Mouse (Mus musculus) erythroblast, adult 5-6 weeks (primary cell): ENCODE data around the gene Ier2. TPM values are rescaled to one million over a fixed set of nuclear protein-coding genes. Genes with fewer than 3 reads are reported as not detected.
A peak's percentile ranks its signal among the peaks of the same experiment; 100 is the strongest.

Experiments
- ATAC-seq: replicated peaks from 2 replicates; pipeline ENCODE4 v1.8.0; 2016; ENCODE audit warnings: moderate number of reproducible peaks, mild to moderate bottlenecking, moderate TSS enrichment, inconsistent platforms; ENCODE audit not compliant: poor library complexity, low FRiP score, severe bottlenecking
- total RNA-seq, 2 experiments: library from RNA; stranded (forward) in 1 of 2; stranded (reverse) in 1 of 2; fragments of 150-400 nt in 1 of 2; fragments of 200-764, 138-1000 nt in 1 of 2; gene quantifications; 2 replicates each; pipeline versions ENCODE4 v1.2.3 to v1.2.4; 2015 to 2017; ENCODE audit warnings: low replicate concordance in 2 of 2

Ier2 gene
- total RNA-seq (2015; ENCODE audit: low replicate concordance) (17.8 and 22.9 TPM in 2 replicates), total RNA-seq (2017; ENCODE audit: low replicate concordance) (9.2 and 14.8 TPM in 2 replicates)

- peak; percentile 70 for ATAC-seq
Measured at GRCm38 (mm10) chr8:84662581-84663065, at the start of gene Ier2. TSS of gene Ier2 (minus strand) at chr8:84662852.

GRCm38 (mm10) chr8:84711933-84712758 is 49.5 kb upstream of the Ier2 start:
- ATAC-seq: no peak

GRCm38 (mm10) chr8:84711312-84711711 is 48.7 kb upstream of the Ier2 start:
- ATAC-seq: no peak

- ATAC-seq: no peak
Measured at GRCm38 (mm10) chr8:84709931-84710330, 47.3 kb upstream of the Ier2 start.

- peak; percentile 68 for ATAC-seq
Measured at GRCm38 (mm10) chr8:84708774-84709475, 46.3 kb upstream of the Ier2 start.

- no peak for ATAC-seq
Measured at GRCm38 (mm10) chr8:84708071-84708541, 45.5 kb upstream of the Ier2 start.

- ATAC-seq: no peak
Measured at GRCm38 (mm10) chr8:84707267-84707883, 44.7 kb upstream of the Ier2 start.

GRCm38 (mm10) chr8:84706610-84707266 is 44.1 kb upstream of the Ier2 start:
- ATAC-seq: no peak

GRCm38 (mm10) chr8:84705960-84706359 is 43.3 kb upstream of the Ier2 start:
- ATAC-seq: no peak

GRCm38 (mm10) chr8:84704867-84705831 is 42.5 kb upstream of the Ier2 start:
- ATAC-seq: no peak

- ATAC-seq: peak; percentile 13; the same call in 1 of the 2 replicates
Measured at GRCm38 (mm10) chr8:84704356-84704755, 41.7 kb upstream of the Ier2 start.

GRCm38 (mm10) chr8:84703466-84704249 is 41.0 kb upstream of the Ier2 start:
- ATAC-seq: no peak

GRCm38 (mm10) chr8:84702963-84703465 is 40.4 kb upstream of the Ier2 start:
- ATAC-seq: no peak

GRCm38 (mm10) chr8:84702561-84702960 is 39.9 kb upstream of the Ier2 start:
- 0 out of 2 replicates have a peak, but pooled peaks have one; percentile 1 for ATAC-seq

GRCm38 (mm10) chr8:84700941-84701911 is 38.6 kb upstream of the Ier2 start, which contains the start of gene Lyl1:
TSS of gene Lyl1 (plus strand) at chr8:84701457.
- ATAC-seq: peak; percentile 68

- no peak for ATAC-seq
Measured at GRCm38 (mm10) chr8:84700526-84700925, 37.9 kb upstream of the Ier2 start.
